Mouse (Mus musculus) intestine, postnatal 0 days (tissue): ENCODE data around the gene Eif6. TPM values are rescaled to one million over a fixed set of nuclear protein-coding genes. Genes with fewer than 3 reads are reported as not detected.
"Not testable (repeated sequence)": the region's sequence is repeated elsewhere in the genome, so short reads cannot be mapped to it uniquely, and the experiment has no call there.

Source experiments
- ATAC-seq: fragments of 200-750 bp; cut with Nextera tagmentation; 2 replicates; pipeline ENCODE4 v1.8.0; 2017; ENCODE audit warnings: mild to moderate bottlenecking, moderate TSS enrichment, moderate library complexity
- H3K27ac ChIP-seq: fragments of 300-500 bp; sonication (generic); 2 replicates; pipeline ENCODE4 v1.5.1; 2014; ENCODE audit warnings: mild to moderate bottlenecking, low read depth, low read length, moderate library complexity
- H3K27me3 ChIP-seq: fragments of 300-500 bp; sonication (generic); replicated peaks from 2 replicates; pipeline ENCODE4 v1.6.1; 2014; ENCODE audit warnings: low read length, mixed read lengths; ENCODE audit not compliant: control insufficient read depth, insufficient read depth
- H3K36me3 ChIP-seq: fragments of 300-500 bp; sonication (generic); 2 replicates; pipeline ENCODE4 v1.6.1; 2014; ENCODE audit warnings: mild to moderate bottlenecking, moderate library complexity; ENCODE audit not compliant: control insufficient read depth, insufficient read depth
- H3K4me1 ChIP-seq: fragments of 300-500 bp; sonication (generic); replicated peaks from 2 replicates; pipeline ENCODE4 v1.6.1; 2014; ENCODE audit warnings: antibody characterized with exemption, low read length, mixed read lengths; ENCODE audit not compliant: control insufficient read depth, insufficient read depth
- H3K4me2 ChIP-seq: fragments of 300-500 bp; sonication (generic); replicated peaks from 2 replicates; pipeline ENCODE4 v1.6.1; 2014; ENCODE audit warnings: low read depth, mild to moderate bottlenecking, moderate library complexity
- H3K4me3 ChIP-seq: fragments of 300-500 bp; sonication (generic); 2 replicates; pipeline ENCODE4 v1.5.1; 2014; ENCODE audit warnings: low read depth, low read length
- H3K9ac ChIP-seq: fragments of 300-500 bp; sonication (generic); 2 replicates; pipeline ENCODE4 v1.6.1; 2014; ENCODE audit warnings: mild to moderate bottlenecking, low read depth, low read length
- H3K9me3 ChIP-seq: fragments of 300-500 bp; sonication (generic); 2 replicates; pipeline ENCODE4 v1.6.1; 2016; ENCODE audit warnings: mixed run types; ENCODE audit not compliant: control insufficient read depth
- CTCF ChIP-seq: sonication (generic); IDR thresholded peaks from 2 replicates; pipeline ENCODE4 v1.5.1; 2016; ENCODE audit warnings: low read depth, mild to moderate bottlenecking, control low read depth, antibody characterized with exemption, moderate library complexity
- WGBS: fragments of 180-500 bp; shearing (Covaris S2); extraction: QIAGEN DNeasy Blood & Tissue Kit; methylation state at CpG from one replicate; pipeline ENCODE4 v1.1.7; 2014; 5-methylcytosine and 5-hydroxymethylcytosine counted together
- polyA plus RNA-seq: library from polyadenylated mRNA; unstranded; fragments of >200 nt; fragmentation: Nextera tagmentation; extraction: Ambion mirVana; gene quantifications from 2 replicates; pipeline ENCODE4 v1.2.1, GENCODE M21; 2015

Gene Eif6
- polyA plus RNA-seq, 1 experiment from 2014 or later, result 321 TPM

DNA sequence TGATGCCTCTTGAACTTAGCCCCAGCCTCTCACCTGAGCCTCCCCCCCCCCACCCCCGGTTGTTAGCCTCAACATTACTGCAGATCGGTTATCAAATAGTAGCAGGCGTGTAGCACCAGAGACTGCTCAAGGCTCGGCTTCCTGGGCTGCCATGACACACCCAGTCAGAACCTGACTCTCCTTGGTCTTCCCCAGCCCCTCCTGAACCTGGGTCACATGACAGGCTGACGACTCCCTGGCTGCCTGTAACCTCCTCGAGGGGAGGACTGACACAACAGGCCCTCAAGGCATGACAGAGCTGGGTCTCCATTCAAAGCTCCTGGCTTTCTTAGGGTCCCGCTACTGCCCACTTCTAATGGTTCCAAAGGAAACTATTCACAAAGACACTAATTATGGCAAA is 22.7 kb upstream of the Eif6 start:
- Histone ChIP-seq H3K36me3 (peaks cover 67% of the 10 kb centered on the region), H3K9ac (no peak overlapping the region)
- ATAC-seq, result no peak

GRCm38 (mm10) chr2:155848291-155848690 is 21.6 kb upstream of the Eif6 start:
- 35% methylated on average over 6 of the region's 6 CpGs for WGBS
- no peaks in the 10 kb centered on the region for H3K9me3 ChIP-seq
- ATAC-seq, result 0 out of 2 replicates have a peak, but pooled peaks have one; percentile 23
- H3K4me1 ChIP-seq, result no peaks in the 10 kb centered on the region
- H3K9ac ChIP-seq, result no peak overlapping the region
- H3K4me3 ChIP-seq, result no peak overlapping the region
- peaks cover 58% of the 10 kb centered on the region for H3K36me3 ChIP-seq
- no peaks in the 10 kb centered on the region for H3K27me3 ChIP-seq
- TF ChIP-seq CTCF, result peak; percentile 98
- H3K27ac ChIP-seq, result no peak overlapping the region
- H3K4me2 ChIP-seq, result no peak overlapping the region

More for the DNA sequence above, 22.7 kb upstream of the Eif6 start:
- no peaks in the 10 kb centered on the region for H3K9me3 ChIP-seq
- no peaks in the 10 kb centered on the region for H3K27me3 ChIP-seq
- no peak overlapping the region for H3K27ac ChIP-seq
- WGBS, result 37% methylated on average over 7 of the region's 7 CpGs
- no peak overlapping the region for H3K4me3 ChIP-seq
- TF ChIP-seq CTCF, result no peak
- no peaks in the 10 kb centered on the region for H3K4me1 ChIP-seq
- no peak overlapping the region for H3K4me2 ChIP-seq

DNA sequence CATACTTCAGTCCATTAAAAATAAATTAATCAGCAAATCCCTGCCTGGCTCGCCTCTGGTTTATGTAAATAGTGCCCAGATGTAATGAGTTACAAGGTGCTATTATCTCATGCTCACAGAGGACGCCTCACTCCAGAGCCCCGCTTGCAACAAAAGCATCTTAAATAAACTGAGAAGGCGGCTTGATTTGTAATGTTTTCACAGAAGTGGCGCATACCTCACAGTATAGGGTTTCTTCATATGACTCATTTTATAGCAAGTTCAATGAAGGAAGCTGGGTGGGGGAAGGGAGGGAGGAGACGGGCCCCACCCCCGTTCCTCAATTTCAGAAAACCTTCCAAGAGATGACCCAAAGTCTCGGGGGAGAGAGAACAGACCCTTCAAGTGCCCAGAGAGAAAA is 20.2 kb upstream of the Eif6 start:
- no peak for TF ChIP-seq CTCF
- no peak overlapping the region for H3K9ac ChIP-seq
- WGBS, result 71% methylated on average over 8 of the region's 8 CpGs
- no peak for ATAC-seq
- no peaks in the 10 kb centered on the region for H3K27me3 ChIP-seq
- no peaks in the 10 kb centered on the region for H3K9me3 ChIP-seq
- no peak overlapping the region for H3K27ac ChIP-seq
- H3K4me3 ChIP-seq, result no peak overlapping the region
- H3K36me3 ChIP-seq, result peaks cover 50% of the 10 kb centered on the region
- H3K4me2 ChIP-seq, result no peak overlapping the region
- no peaks in the 10 kb centered on the region for H3K4me1 ChIP-seq

DNA sequence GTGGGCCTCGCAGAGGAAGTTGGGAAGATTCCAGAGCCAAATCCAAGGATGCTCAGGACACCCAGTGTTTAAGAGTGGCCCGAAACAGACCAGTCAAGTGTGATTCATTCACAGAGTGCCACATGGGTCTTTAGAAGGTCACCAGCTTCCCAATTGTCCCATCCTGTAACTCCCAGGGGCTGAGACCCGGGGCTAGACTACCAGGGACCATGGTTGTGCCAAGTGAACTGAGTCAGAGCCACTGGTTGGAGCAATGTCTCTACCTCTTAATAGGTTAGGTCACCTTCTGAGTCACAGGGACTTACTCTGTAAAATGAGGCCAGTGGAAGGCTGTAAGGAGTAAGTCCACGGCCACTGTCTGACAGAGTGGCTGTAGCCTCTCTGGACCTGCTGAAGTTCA is 12.2 kb upstream of the Eif6 start:
- H3K4me1 ChIP-seq, result no peaks in the 10 kb centered on the region
- no peaks in the 10 kb centered on the region for H3K36me3 ChIP-seq
- ATAC-seq, result no peak
- H3K9me3 ChIP-seq, result no peaks in the 10 kb centered on the region
- H3K4me3 ChIP-seq, result no peak overlapping the region
- no peak overlapping the region for H3K9ac ChIP-seq
- no peak overlapping the region for H3K4me2 ChIP-seq
- TF ChIP-seq CTCF, result no peak
- H3K27me3 ChIP-seq, result no peaks in the 10 kb centered on the region
- no peak overlapping the region for H3K27ac ChIP-seq
- 78% methylated on average over 4 of the region's 4 CpGs for WGBS

DNA sequence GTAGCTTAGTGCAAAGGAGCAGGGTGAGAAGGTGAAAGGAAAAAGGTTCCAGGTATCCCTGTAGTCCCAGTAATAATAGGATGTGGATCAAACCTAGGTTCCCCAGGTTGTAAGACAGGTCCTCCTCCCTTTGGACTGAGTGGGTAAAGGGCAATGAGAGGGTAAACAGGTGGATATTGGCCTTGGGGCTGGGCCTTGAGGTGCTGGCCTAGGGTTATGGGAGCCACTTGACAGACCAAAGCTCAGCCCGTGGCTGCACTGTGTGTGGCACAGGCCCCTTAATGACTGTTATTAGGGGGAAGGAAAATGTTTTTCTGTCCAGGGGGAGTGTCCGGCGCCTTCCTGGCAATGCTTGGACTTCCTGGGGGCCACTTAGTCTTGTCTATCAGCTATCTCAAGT is 11.2 kb upstream of the Eif6 start:
- Histone ChIP-seq H3K27ac (no peak overlapping the region), H3K9ac (no peak overlapping the region), H3K36me3 (no peaks in the 10 kb centered on the region), H3K27me3 (no peaks in the 10 kb centered on the region), H3K4me3 (no peak overlapping the region), H3K9me3 (no peaks in the 10 kb centered on the region), H3K4me1 (no peaks in the 10 kb centered on the region), H3K4me2 (no peak overlapping the region)
- no peak for TF ChIP-seq CTCF
- ATAC-seq, result peak; percentile 53; the same call in 1 of the 2 replicates
- WGBS, result 23% methylated on average over 3 of the region's 3 CpGs

DNA sequence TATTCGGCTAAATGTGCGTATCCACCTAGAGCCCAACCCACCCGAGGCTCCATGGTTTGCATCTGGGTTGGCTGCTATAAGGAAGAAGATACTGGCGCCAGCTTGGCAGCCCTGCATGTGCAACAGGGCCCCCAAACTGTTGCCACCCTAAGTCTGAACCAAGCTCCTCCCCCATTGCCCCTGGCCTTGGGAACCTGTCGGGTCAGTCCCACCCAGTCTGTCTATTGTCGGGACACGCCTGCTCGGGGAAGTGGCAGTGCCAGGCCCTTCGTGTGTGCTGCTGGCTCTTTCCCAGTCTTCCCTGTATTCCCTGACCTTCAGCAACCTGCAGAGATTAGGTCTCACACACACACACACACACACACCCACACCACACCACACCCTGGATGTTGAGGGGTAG is 8.0 kb upstream of the Eif6 start, which contains the start of gene Fam83c:
Fam83c (minus strand) TSS at position 123 of the 400 bp plus-strand sequence.
- Histone ChIP-seq H3K27ac (no peak within 1 kb of the TSS), H3K9ac (no peak within 1 kb of the TSS), H3K4me2 (0 out of 2 replicates have a peak within 1 kb of the TSS, but pooled peaks have one; percentile 9), H3K9me3 (no peaks in the 10 kb centered on the region), H3K36me3 (no peaks in the 10 kb centered on the region), H3K4me3 (no peak within 1 kb of the TSS), H3K27me3 (no peaks in the 10 kb centered on the region), H3K4me1 (no peaks in the 10 kb centered on the region)
- no peak for TF ChIP-seq CTCF
- 43% methylated on average over 9 of the region's 9 CpGs for WGBS
- ATAC-seq, result peak; percentile 45; the same call in 1 of the 2 replicates

DNA sequence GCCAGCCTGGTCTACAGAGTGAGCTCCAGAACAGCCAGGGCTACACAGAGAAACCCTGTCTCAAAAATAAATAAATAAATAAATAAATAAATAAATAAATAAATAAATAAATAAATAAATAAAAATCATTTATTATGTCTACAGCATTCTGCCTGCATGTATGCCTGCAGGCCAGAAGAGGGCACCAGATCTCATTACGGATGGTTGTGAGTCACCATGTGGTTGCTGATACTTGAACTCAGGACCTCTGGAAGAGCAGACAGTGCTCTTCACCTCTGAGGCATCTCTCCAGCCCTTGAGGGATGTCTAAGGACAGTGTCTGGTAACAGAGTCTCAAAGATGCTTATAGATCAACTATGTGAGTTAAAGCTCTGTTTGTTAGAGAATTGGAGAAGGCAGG is 5.4 kb upstream of the Eif6 start:
- not testable (repeated sequence) for H3K27ac ChIP-seq, H3K27me3 ChIP-seq, H3K9me3 ChIP-seq, ATAC-seq, H3K4me2 ChIP-seq, H3K4me3 ChIP-seq, H3K36me3 ChIP-seq, H3K9ac ChIP-seq, H3K4me1 ChIP-seq
- TF ChIP-seq CTCF, result peak; percentile 52
- WGBS, result 74% methylated on average over 1 of the region's 1 CpGs
